In genomic region chr19:45056908-45057698, GRCm38 (mm10) we compare ENCODE assay signal across 8 mouse cellular contexts. TPM values are rescaled to one million over a fixed set of nuclear protein-coding genes. Genes with fewer than 3 reads are reported as not detected.
DNase-seq lines count a peak whose midpoint lies in the region; ATAC-seq and TF ChIP-seq lines count a peak whose summit lies in the region.

No protein-coding gene starts in this region.

- no peak for TF ChIP-seq POLR2A in spleen, adult 2 months (IDR thresholded peaks at IDR 0.05; ENCODE audit: low read depth, low read length)

- H3K27ac ChIP-seq in spleen, adult 2 months (ENCODE audit: insufficient read depth, low read length) = peak overlapping the region; percentile 39; the same call in 1 of the 2 replicates
- H3K27ac ChIP-seq in hindbrain, embryonic 11.5 days (ENCODE audit: low read depth, low read length) = no peak overlapping the region

- H3K4me1 ChIP-seq in spleen, adult 2 months (ENCODE audit: control insufficient read depth, insufficient read depth, insufficient read length) = peaks cover 8% of the 10 kb centered on the region
- no peaks in the 10 kb centered on the region; the same call in 1 of the 2 replicates for H3K4me1 ChIP-seq in hindbrain, embryonic 11.5 days (replicated peaks; ENCODE audit: control insufficient read depth, insufficient read depth, low read length)

- no peaks in the 10 kb centered on the region for H3K27me3 ChIP-seq in spleen, adult 2 months (ENCODE audit: control insufficient read depth, insufficient read depth, low read length)
- H3K27me3 ChIP-seq in hindbrain, embryonic 11.5 days (ENCODE audit: control insufficient read depth, insufficient read depth, low read length) = 0 out of 2 replicates have a peak, but pooled peaks cover 2% of the 10 kb centered on the region

- H3K36me3 ChIP-seq in spleen, adult 2 months (ENCODE audit: control insufficient read depth, insufficient read depth, low read length) = peaks cover 10% of the 10 kb centered on the region
- H3K36me3 ChIP-seq in hindbrain, embryonic 11.5 days (ENCODE audit: control insufficient read depth, insufficient read depth, low read length) = no peaks in the 10 kb centered on the region

- peak overlapping the region; percentile 89; the same call in 1 of the 2 replicates for H3K9ac ChIP-seq in hindbrain, embryonic 11.5 days (ENCODE audit: low read depth, low read length)

- H3K4me2 ChIP-seq in hindbrain, embryonic 11.5 days (replicated peaks; ENCODE audit: low read depth, low read length) = peak overlapping the region; percentile 60

- no peak overlapping the region for H3K4me3 ChIP-seq in spleen, adult 2 months (ENCODE audit: extremely low read depth, insufficient read depth, insufficient read length)
- no peak overlapping the region for H3K4me3 ChIP-seq in hindbrain, embryonic 11.5 days (ENCODE audit: low read depth, low read length)

- DNase-seq in spleen, adult 2 months (ENCODE audit: low read depth in 1 of 2, low spot score in 2 of 2) = no peak
- DNase-seq in spleen, postnatal 36 days (ENCODE audit: low spot score in 2 of 2) = no peak
- DNase-seq in hindbrain, embryonic 11.5 days (ENCODE audit: low spot score) = no peak
- DNase-seq in lung, postnatal 10 days = peak; percentile 48
- peak; percentile 37 to 68 for DNase-seq in thymus, postnatal 36 days
- no peak for DNase-seq in embryo, embryonic 10.5 days (ENCODE audit: low spot score)
- DNase-seq in layer of hippocampus, postnatal 14 days (ENCODE audit: low spot score in 2 of 2) = no peak
- no peak for DNase-seq in kidney, postnatal 4 days

- no peaks in the 10 kb centered on the region for H3K9me3 ChIP-seq in hindbrain, embryonic 11.5 days (ENCODE audit: control insufficient read depth, low read length)

- ATAC-seq in hindbrain, embryonic 11.5 days (ENCODE audit: low FRiP score) = no peak

- WGBS in spleen, adult 2 months = 54% methylated on average over 7 of the region's 7 CpGs
- WGBS in hindbrain, embryonic 11.5 days = 81% methylated on average over 7 of the region's 7 CpGs

- no peak for TF ChIP-seq CTCF in spleen, adult 2 months (IDR thresholded peaks at IDR 0.05; ENCODE audit: extremely low read depth, insufficient read depth, insufficient read length, insufficient replicate concordance)

RNA-seq across cellular contexts. Expression of gene Sfxn3, which starts 9.8 kb away (rescaled TPM):
- polyA plus RNA-seq in spleen, adult 2 months (2012; rRNA removed) = 23.9 and 25.9 TPM in 2 replicates
- polyA plus RNA-seq in hindbrain, embryonic 11.5 days (2014; fragmentation: Nextera tagmentation; extraction: Ambion mirVana) = 22.7 and 23.8 TPM in 2 replicates
- 100 to 1,000 TPM; 113 to 117 TPM for total RNA-seq in layer of hippocampus, postnatal 14 days (2021)

RNA-seq across cellular contexts. Expression of gene Pdzd7, which starts 11.6 kb away (rescaled TPM):
- polyA plus RNA-seq in spleen, adult 2 months (2012; rRNA removed) = 0.04 and 0.09 TPM in 2 replicates
- polyA plus RNA-seq in hindbrain, embryonic 11.5 days (2014; fragmentation: Nextera tagmentation; extraction: Ambion mirVana) = 0.62 TPM in 1 of 2 replicates, not detected in the other
- 1 to 10 TPM; 2.1 to 2.3 TPM for total RNA-seq in layer of hippocampus, postnatal 14 days (2021)

RNA-seq across cellular contexts. Expression of gene Kazald1, which starts 17.9 kb away (rescaled TPM):
- polyA plus RNA-seq in spleen, adult 2 months (2012; rRNA removed) = 63.8 and 81.4 TPM in 2 replicates
- 2.9 and 3.9 TPM in 2 replicates for polyA plus RNA-seq in hindbrain, embryonic 11.5 days (2014; fragmentation: Nextera tagmentation; extraction: Ambion mirVana)
- 1 to 10 TPM in 1 of 2 experiments, under 1 TPM in 1; 0.94 to 1.6 TPM for total RNA-seq in layer of hippocampus, postnatal 14 days (2021)

RNA-seq across cellular contexts. Expression of gene Lzts2, which starts 42.9 kb away (rescaled TPM):
- polyA plus RNA-seq in spleen, adult 2 months (2012; rRNA removed) = 23.3 and 25.9 TPM in 2 replicates
- polyA plus RNA-seq in hindbrain, embryonic 11.5 days (2014; fragmentation: Nextera tagmentation; extraction: Ambion mirVana) = 39.7 and 41.0 TPM in 2 replicates
- total RNA-seq in layer of hippocampus, postnatal 14 days (2021) = 10 to 100 TPM; 24.0 to 24.6 TPM

RNA-seq across cellular contexts. Expression of gene Mrpl43, which starts 50.9 kb away (rescaled TPM):
- 53.1 and 85.2 TPM in 2 replicates for polyA plus RNA-seq in spleen, adult 2 months (2012; rRNA removed)
- 69.0 and 75.0 TPM in 2 replicates for polyA plus RNA-seq in hindbrain, embryonic 11.5 days (2014; fragmentation: Nextera tagmentation; extraction: Ambion mirVana)
- total RNA-seq in layer of hippocampus, postnatal 14 days (2021) = 10 to 100 TPM; 46.2 to 47.5 TPM

Comparison
In these comparisons a context has a peak if more than half of its experiments do, and no peak if none do; other contexts are left out.
1. DNase-seq: peak in lung, postnatal 10 days (single experiment) and thymus, postnatal 36 days (2 of 2); none in spleen, adult 2 months (0 of 2), spleen, postnatal 36 days (0 of 2), hindbrain, embryonic 11.5 days (single experiment), embryo, embryonic 10.5 days (single experiment), layer of hippocampus, postnatal 14 days (0 of 2) and kidney, postnatal 4 days (0 of 2).
2. RNA of gene Kazald1, which starts 17.9 kb away (polyA plus RNA-seq): 63.8 to 81.4 TPM in spleen, adult 2 months; 2.9 to 3.9 TPM in hindbrain, embryonic 11.5 days; every median in the first group is over 10 times any median in the second.